Mouse (Mus musculus): ENCODE measurements around the gene Cep104.

The Cep104 gene

GRCm38 (mm10) chr4:153974431-153975291 lies at the start of gene Cep104, which contains the start of gene Dffb:
Gene Cep104, plus strand, starts transcription at chr4:153975194.
Gene Dffb, minus strand, starts transcription at chr4:153975126.
- peak; percentile 81 to 83 for DNase-seq (ENCODE audit: low read depth in 2 of 2, low spot score in 2 of 2)

- no peak for DNase-seq (ENCODE audit: low read depth in 2 of 2, low spot score in 2 of 2)
Observed at GRCm38 (mm10) chr4:153928772-153929299, 46.2 kb upstream of the Cep104 start.

- DNase-seq (ENCODE audit: low read depth in 2 of 2, low spot score in 2 of 2): no peak
Observed at GRCm38 (mm10) chr4:153929425-153929824, 45.6 kb upstream of the Cep104 start.

- DNase-seq (ENCODE audit: low read depth in 2 of 2, low spot score in 2 of 2): no peak
Observed at GRCm38 (mm10) chr4:153929921-153930320, 45.1 kb upstream of the Cep104 start.

- DNase-seq (ENCODE audit: low read depth in 2 of 2, low spot score in 2 of 2): no peak
Observed at GRCm38 (mm10) chr4:153943243-153943642, 31.8 kb upstream of the Cep104 start.

- no peak for DNase-seq (ENCODE audit: low read depth in 2 of 2, low spot score in 2 of 2)
Observed at GRCm38 (mm10) chr4:153944261-153944660, 30.7 kb upstream of the Cep104 start.

- DNase-seq (ENCODE audit: low read depth in 2 of 2, low spot score in 2 of 2): no peak
Observed at GRCm38 (mm10) chr4:153945741-153946140, 29.3 kb upstream of the Cep104 start.

- no peak for DNase-seq (ENCODE audit: low read depth in 2 of 2, low spot score in 2 of 2)
Observed at GRCm38 (mm10) chr4:153950372-153950771, 24.6 kb upstream of the Cep104 start.

GRCm38 (mm10) chr4:153951150-153951549 lies 23.8 kb upstream of the Cep104 start:
- no peak for DNase-seq (ENCODE audit: low read depth in 2 of 2, low spot score in 2 of 2)

- no peak for DNase-seq (ENCODE audit: low read depth in 2 of 2, low spot score in 2 of 2)
Observed at GRCm38 (mm10) chr4:153951692-153952091, 23.3 kb upstream of the Cep104 start.

- no peak for DNase-seq (ENCODE audit: low read depth in 2 of 2, low spot score in 2 of 2)
Observed at GRCm38 (mm10) chr4:153955651-153956050, 19.3 kb upstream of the Cep104 start.

- DNase-seq (ENCODE audit: low read depth in 2 of 2, low spot score in 2 of 2): peak; percentile 85 to 87
Observed at GRCm38 (mm10) chr4:153956569-153957405, 18.2 kb upstream of the Cep104 start, which contains the start of gene A430005L14Rik. Gene A430005L14Rik, plus strand, starts transcription at chr4:153957237.

GRCm38 (mm10) chr4:153957444-153958250 lies 17.3 kb upstream of the Cep104 start:
- DNase-seq (ENCODE audit: low read depth in 2 of 2, low spot score in 2 of 2): peak in 1 of 2 experiments; percentile 7

- DNase-seq (ENCODE audit: low read depth in 2 of 2, low spot score in 2 of 2): no peak
Observed at GRCm38 (mm10) chr4:153962631-153963030, 12.4 kb upstream of the Cep104 start.

- DNase-seq (ENCODE audit: low read depth in 2 of 2, low spot score in 2 of 2): no peak
Observed at GRCm38 (mm10) chr4:153966651-153967050, 8.3 kb upstream of the Cep104 start.

GRCm38 (mm10) chr4:153967556-153967955 lies 7.4 kb upstream of the Cep104 start:
- no peak for DNase-seq (ENCODE audit: low read depth in 2 of 2, low spot score in 2 of 2)

- no peak for DNase-seq (ENCODE audit: low read depth in 2 of 2, low spot score in 2 of 2)
Observed at GRCm38 (mm10) chr4:153968063-153968462, 6.9 kb upstream of the Cep104 start.

GRCm38 (mm10) chr4:153975292-153975662 lies 283 bp downstream of the Cep104 start:
- no peak for DNase-seq (ENCODE audit: low read depth in 2 of 2, low spot score in 2 of 2)

GRCm38 (mm10) chr4:153975768-153976167 lies 774 bp downstream of the Cep104 start:
- no peak for DNase-seq (ENCODE audit: low read depth in 2 of 2, low spot score in 2 of 2)

- no peak for DNase-seq (ENCODE audit: low read depth in 2 of 2, low spot score in 2 of 2)
Observed at GRCm38 (mm10) chr4:153979243-153979642, 4.2 kb downstream of the Cep104 start.

GRCm38 (mm10) chr4:153980470-153980869 lies 5.5 kb downstream of the Cep104 start:
- DNase-seq (ENCODE audit: low read depth in 2 of 2, low spot score in 2 of 2): no peak
